ENCODE assay signal across 24 mouse cellular contexts in the genomic region with DNA sequence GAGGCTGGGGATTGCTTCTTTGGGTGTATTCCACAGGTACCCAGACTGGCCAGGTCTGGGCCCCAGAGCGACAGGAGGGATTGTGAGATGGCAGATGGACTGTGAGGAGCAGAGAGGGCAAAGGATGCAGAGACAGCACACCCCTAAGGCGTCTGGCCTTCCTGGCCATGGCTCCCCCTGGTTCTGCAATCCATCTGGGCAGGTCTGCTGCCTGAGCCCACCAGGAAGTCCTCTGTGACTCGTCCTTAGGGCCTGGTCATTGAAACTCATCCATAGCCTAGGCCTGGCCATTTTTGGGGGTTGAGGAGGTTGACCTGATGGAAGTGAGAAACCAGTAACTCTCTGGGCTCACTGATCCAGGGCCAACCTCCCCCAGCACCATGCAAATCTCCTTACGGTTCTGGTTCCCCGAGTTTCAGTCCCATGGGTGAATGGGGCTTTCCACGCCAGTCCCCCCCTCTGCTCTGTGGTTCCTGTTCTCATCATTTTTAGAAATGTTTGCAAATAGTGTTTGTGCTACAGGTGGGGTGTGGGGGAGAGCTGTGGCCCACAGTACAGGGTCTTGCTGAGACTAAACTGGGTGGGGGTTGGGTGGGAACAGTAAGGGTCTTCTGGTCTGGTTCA. TPM values are rescaled to one million over a fixed set of nuclear protein-coding genes. Genes with fewer than 3 reads are reported as not detected.
DNase-seq lines count a peak whose midpoint lies in the region; ATAC-seq and TF ChIP-seq lines count a peak whose summit lies in the region.
"Had no signal": no experiment of that assay in that cellular context is flagged by ENCODE, and none has a peak within 500 bp of the region (broad histone marks: within the 10 kb centered on the region; RNA-seq: fewer than 3 reads in every experiment).

No protein-coding gene starts in this region.

- H3K9me3 ChIP-seq in midbrain, embryonic 11.5 days (ENCODE audit: control insufficient read depth, low read length): no peaks in the 10 kb centered on the region
- H3K9me3 ChIP-seq in midbrain, embryonic 10.5 days (replicated peaks): peaks cover 11% of the 10 kb centered on the region; the same call in 1 of the 2 replicates
- H3K9me3 ChIP-seq in limb, embryonic 10.5 days (replicated peaks): 0 out of 2 replicates have a peak, but pooled peaks cover 2% of the 10 kb centered on the region
- H3K9me3 ChIP-seq: embryonic facial prominence, embryonic 15.5 days; forebrain, embryonic 13.5 days; hindbrain, embryonic 15.5 days; liver, embryonic 15.5 days; lung, embryonic 15.5 days; stomach, embryonic 15.5 days had no signal

- no peak overlapping the region for H3K9ac ChIP-seq in midbrain, embryonic 11.5 days (ENCODE audit: low read length)
- H3K9ac ChIP-seq: embryonic facial prominence, embryonic 15.5 days; forebrain, embryonic 13.5 days; hindbrain, embryonic 15.5 days; liver, embryonic 15.5 days; lung, embryonic 15.5 days; stomach, embryonic 15.5 days had no signal

- TF ChIP-seq POLR2A in spleen, adult 2 months (IDR thresholded peaks at IDR 0.05; ENCODE audit: low read depth, low read length): no peak; the same call in none of the 2 replicates

- no peaks in the 10 kb centered on the region for H3K4me1 ChIP-seq in midbrain, embryonic 11.5 days (ENCODE audit: control insufficient read depth, insufficient read depth, low read length)
- no peaks in the 10 kb centered on the region for H3K4me1 ChIP-seq in midbrain, embryonic 10.5 days
- H3K4me1 ChIP-seq in spleen, adult 2 months (ENCODE audit: control insufficient read depth, insufficient read depth, insufficient read length): peaks cover 52% of the 10 kb centered on the region
- no peaks in the 10 kb centered on the region for H3K4me1 ChIP-seq in limb, embryonic 10.5 days
- H3K4me1 ChIP-seq: embryonic facial prominence, embryonic 10.5 days; embryonic facial prominence, embryonic 15.5 days; forebrain, embryonic 13.5 days; hindbrain, embryonic 10.5 days; hindbrain, embryonic 15.5 days; liver, embryonic 15.5 days; lung, embryonic 15.5 days; stomach, embryonic 15.5 days had no signal

- WGBS in midbrain, embryonic 11.5 days: 69% methylated on average over 6 of the region's 6 CpGs
- 80% methylated on average over 6 of the region's 6 CpGs for WGBS in midbrain, embryonic 10.5 days
- WGBS in spleen, adult 2 months: 35% methylated on average over 6 of the region's 6 CpGs
- WGBS in limb, embryonic 10.5 days: 83% methylated on average over 6 of the region's 6 CpGs

- H3K4me3 ChIP-seq in midbrain, embryonic 11.5 days (ENCODE audit: low read depth, low read length): no peak overlapping the region
- H3K4me3 ChIP-seq in midbrain, embryonic 10.5 days: no peak overlapping the region
- no peak overlapping the region for H3K4me3 ChIP-seq in spleen, adult 2 months (ENCODE audit: extremely low read depth, insufficient read depth, insufficient read length)
- no peak overlapping the region for H3K4me3 ChIP-seq in limb, embryonic 10.5 days
- H3K4me3 ChIP-seq: embryonic facial prominence, embryonic 10.5 days; embryonic facial prominence, embryonic 15.5 days; forebrain, embryonic 13.5 days; hindbrain, embryonic 10.5 days; hindbrain, embryonic 15.5 days; liver, embryonic 15.5 days; lung, embryonic 15.5 days; stomach, embryonic 15.5 days had no signal

- H3K27ac ChIP-seq in midbrain, embryonic 11.5 days (ENCODE audit: low read depth, low read length): no peak overlapping the region
- H3K27ac ChIP-seq in midbrain, embryonic 10.5 days (replicated peaks): no peak overlapping the region
- peak overlapping the region; percentile 99 for H3K27ac ChIP-seq in spleen, adult 2 months (ENCODE audit: insufficient read depth, low read length)
- no peak overlapping the region for H3K27ac ChIP-seq in limb, embryonic 10.5 days
- H3K27ac ChIP-seq: embryonic facial prominence, embryonic 10.5 days; embryonic facial prominence, embryonic 15.5 days; forebrain, embryonic 13.5 days; hindbrain, embryonic 10.5 days; hindbrain, embryonic 15.5 days; kidney, postnatal 0 days; liver, embryonic 15.5 days; lung, embryonic 15.5 days; stomach, embryonic 15.5 days had no signal

- H3K27me3 ChIP-seq in midbrain, embryonic 11.5 days (ENCODE audit: control insufficient read depth, insufficient read depth, low read length): no peaks in the 10 kb centered on the region
- no peaks in the 10 kb centered on the region for H3K27me3 ChIP-seq in midbrain, embryonic 10.5 days (ENCODE audit: low read depth, poor library complexity, severe bottlenecking)
- H3K27me3 ChIP-seq in spleen, adult 2 months (ENCODE audit: control insufficient read depth, insufficient read depth, low read length): no peaks in the 10 kb centered on the region
- H3K27me3 ChIP-seq in limb, embryonic 10.5 days (ENCODE audit: low read depth, poor library complexity, severe bottlenecking): no peaks in the 10 kb centered on the region
- H3K27me3 ChIP-seq: embryonic facial prominence, embryonic 15.5 days; forebrain, embryonic 13.5 days; hindbrain, embryonic 15.5 days; liver, embryonic 15.5 days; lung, embryonic 15.5 days; stomach, embryonic 15.5 days had no signal

- no peaks in the 10 kb centered on the region for H3K36me3 ChIP-seq in midbrain, embryonic 11.5 days (ENCODE audit: control insufficient read depth, insufficient read depth, low read length)
- H3K36me3 ChIP-seq in midbrain, embryonic 10.5 days: no peaks in the 10 kb centered on the region
- no peaks in the 10 kb centered on the region for H3K36me3 ChIP-seq in spleen, adult 2 months (ENCODE audit: control insufficient read depth, insufficient read depth, low read length)
- H3K36me3 ChIP-seq in limb, embryonic 10.5 days: no peaks in the 10 kb centered on the region
- H3K36me3 ChIP-seq: embryonic facial prominence, embryonic 10.5 days; embryonic facial prominence, embryonic 15.5 days; hindbrain, embryonic 10.5 days; hindbrain, embryonic 15.5 days; liver, embryonic 15.5 days; lung, embryonic 15.5 days; stomach, embryonic 15.5 days had no signal

- ATAC-seq in midbrain, embryonic 11.5 days (ENCODE audit: low FRiP score): no peak
- ATAC-seq: forebrain, embryonic 13.5 days had no signal

- peak; percentile 14 for DNase-seq in midbrain, embryonic 11.5 days (ENCODE audit: low spot score, missing footprints)
- DNase-seq in midbrain, embryonic 10.5 days (ENCODE audit: low spot score): no peak
- DNase-seq in induced T-regulatory cell, adult 2 months (ENCODE audit: low read depth): peak; percentile 50
- peak; percentile 84 to 85 for DNase-seq in spleen, adult 2 months (ENCODE audit: low read depth in 1 of 2, low spot score in 2 of 2)
- DNase-seq in limb, embryonic 10.5 days (ENCODE audit: low spot score): no peak
- DNase-seq in adrenal gland, postnatal 4 days (ENCODE audit: low spot score in 2 of 2): no peak
- DNase-seq in embryo, embryonic 11 days: no peak
- DNase-seq: adrenal gland, postnatal 25 days; cerebellum, adult 2 months; cerebellum, postnatal 14 days; gastrocnemius, postnatal 10 days; heart, postnatal 14 days; kidney, adult 8-10 months; kidney, postnatal 4 days; liver had no signal

- no peak overlapping the region for H3K4me2 ChIP-seq in midbrain, embryonic 11.5 days
- H3K4me2 ChIP-seq: embryonic facial prominence, embryonic 15.5 days; forebrain, embryonic 13.5 days; hindbrain, embryonic 15.5 days; liver, embryonic 15.5 days; lung, embryonic 15.5 days; stomach, embryonic 15.5 days had no signal

- TF ChIP-seq CTCF in spleen, adult 2 months (IDR thresholded peaks at IDR 0.05; ENCODE audit: extremely low read depth, insufficient read depth, insufficient read length, insufficient replicate concordance): no peak

RNA-seq across cellular contexts. Expression of a gene that starts 42.4 kb away (rescaled TPM):
- polyA plus RNA-seq in midbrain, embryonic 11.5 days (2014; fragmentation: Nextera tagmentation; extraction: Ambion mirVana): 11.5 and 13.1 TPM in 2 replicates
- 19.0 and 22.0 TPM in 2 replicates for polyA plus RNA-seq in midbrain, embryonic 10.5 days (2016; fragmentation: Nextera tagmentation; extraction: Ambion mirVana)
- polyA plus RNA-seq in spleen, adult 2 months (2012; rRNA removed): 1.7 and 2.1 TPM in 2 replicates
- 12.3 and 15.7 TPM in 2 replicates for polyA plus RNA-seq in limb, embryonic 10.5 days (2016; fragmentation: Nextera tagmentation; extraction: Ambion mirVana)
- 1 to 10 TPM; 4.8 to 7.3 TPM for total RNA-seq in adrenal gland, postnatal 4 days (2021)

Comparison
In these comparisons a context has a peak if more than half of its experiments do, and no peak if none do; other contexts are left out.
1. DNase-seq: peak in midbrain, embryonic 11.5 days (single experiment), induced T-regulatory cell, adult 2 months (single experiment) and spleen, adult 2 months (2 of 2); none in midbrain, embryonic 10.5 days (single experiment), limb, embryonic 10.5 days (single experiment), adrenal gland, postnatal 4 days (0 of 2) and embryo, embryonic 11 days (single experiment).